Mouse (Mus musculus) 3T3-L1 (cell line): ENCODE measurements around the gene Rin1.
A peak's percentile ranks its signal among the peaks of the same experiment; 100 is the strongest.
"Not testable (repeated sequence)": the region's sequence is repeated elsewhere in the genome, so short reads cannot be mapped to it uniquely, and the experiment has no call there.

Source experiments
- DNase-seq: peaks from one replicate; pipeline ENCODE4 v3.0.0-alpha.2; 2015; ENCODE audit warnings: low read depth, low spot score

Gene Rin1

GRCm38 (mm10) chr19:5068570-5069234, 18.4 kb downstream of the Rin1 start:
- peak; percentile 58 for DNase-seq

- DNase-seq, result no peak
Measured at GRCm38 (mm10) chr19:5069486-5069885, 19.2 kb downstream of the Rin1 start.

GRCm38 (mm10) chr19:5069978-5070377, 19.7 kb downstream of the Rin1 start:
- no peak for DNase-seq

GRCm38 (mm10) chr19:5071077-5071476, 20.8 kb downstream of the Rin1 start:
- no peak for DNase-seq

GRCm38 (mm10) chr19:5071545-5072369, 21.5 kb downstream of the Rin1 start:
- peak; percentile 99 for DNase-seq

GRCm38 (mm10) chr19:5072389-5073019, 22.2 kb downstream of the Rin1 start:
- peak; percentile 98 for DNase-seq

GRCm38 (mm10) chr19:5073028-5073427, 22.7 kb downstream of the Rin1 start:
- peak; percentile 92 for DNase-seq

GRCm38 (mm10) chr19:5073518-5073917, 23.2 kb downstream of the Rin1 start:
- no peak for DNase-seq

- DNase-seq, result peak; percentile 68
Measured at GRCm38 (mm10) chr19:5079279-5079678, 29.0 kb downstream of the Rin1 start.

- DNase-seq, result no peak
Measured at GRCm38 (mm10) chr19:5082005-5082404, 31.7 kb downstream of the Rin1 start.

- no peak for DNase-seq
Measured at GRCm38 (mm10) chr19:5082596-5082995, 32.3 kb downstream of the Rin1 start.

- DNase-seq, result no peak
Measured at GRCm38 (mm10) chr19:5083961-5084833, 33.9 kb downstream of the Rin1 start.

GRCm38 (mm10) chr19:5084834-5085144, 34.5 kb downstream of the Rin1 start:
- DNase-seq, result no peak

- no peak for DNase-seq
Measured at GRCm38 (mm10) chr19:5085145-5085863, 35.0 kb downstream of the Rin1 start, which contains the start of gene Tmem151a. TSS of gene Tmem151a (minus strand) at chr19:5085531.

GRCm38 (mm10) chr19:5086533-5086932, 36.3 kb downstream of the Rin1 start:
- not testable (repeated sequence) for DNase-seq

- DNase-seq, result peak; percentile 100
Measured at GRCm38 (mm10) chr19:5087884-5088728, 37.8 kb downstream of the Rin1 start, which contains the start of gene Yif1a. TSS of gene Yif1a (plus strand) at chr19:5088538.

GRCm38 (mm10) chr19:5089324-5089723, 39.0 kb downstream of the Rin1 start:
- DNase-seq, result no peak

- no peak for DNase-seq
Measured at GRCm38 (mm10) chr19:5092083-5092482, 41.8 kb downstream of the Rin1 start.

- DNase-seq, result no peak
Measured at GRCm38 (mm10) chr19:5093481-5094242, 43.4 kb downstream of the Rin1 start.
